Mouse (Mus musculus): Measurements from ENCODE around the gene Tmem240. TPM values are rescaled to one million over a fixed set of nuclear protein-coding genes. Genes with fewer than 3 reads are reported as not detected.
A peak's percentile ranks its signal among the peaks of the same experiment; 100 is the strongest.

The Tmem240 gene
- polyA plus RNA-seq, 1 experiment = 1.2 TPM

DNA sequence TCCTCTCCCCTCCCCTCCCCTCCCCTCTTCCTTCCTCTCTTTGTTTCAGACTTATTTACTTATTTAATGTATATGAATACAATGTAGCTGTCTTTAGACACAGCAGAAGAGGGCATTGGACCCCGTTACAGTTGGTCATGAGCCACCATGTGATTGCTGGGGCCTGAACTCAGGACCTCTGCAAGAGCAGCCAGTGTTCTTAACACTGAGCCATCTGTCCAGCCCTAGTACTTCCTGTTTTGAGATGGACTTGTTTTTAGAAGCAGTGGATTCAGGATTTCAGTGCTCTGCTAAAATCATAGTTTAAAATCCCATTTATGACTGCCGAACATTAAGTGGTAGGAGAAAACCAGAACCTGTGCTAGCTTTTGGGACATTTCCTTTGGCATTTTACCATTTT, 26.0 kb upstream of the Tmem240 start:
- Histone ChIP-seq H3ac (ENCODE audit: control insufficient read depth, insufficient read length) (no peak overlapping the region), H3K79me2 (ENCODE audit: control insufficient read depth, insufficient read depth) (peaks cover 84% of the 10 kb centered on the region), H3K4me2 (ENCODE audit: low read depth) (no peak overlapping the region), H3K27me3 (ENCODE audit: control insufficient read depth, insufficient read depth, insufficient read length) (no peaks in the 10 kb centered on the region), H3K4me3 (no peak overlapping the region), H3K36me3 (ENCODE audit: control insufficient read depth, insufficient read depth) (no peaks in the 10 kb centered on the region)
- no peak for TF ChIP-seq MAX (IDR thresholded peaks at IDR 0.05; ENCODE audit: low read depth)
- TF ChIP-seq REST (IDR thresholded peaks at IDR 0.05; ENCODE audit: insufficient read depth, insufficient read length) = no peak
- no peak for TF ChIP-seq TCF3 (IDR thresholded peaks at IDR 0.05; ENCODE audit: insufficient read length, low read depth)
- no peak for TF ChIP-seq TCF12 (IDR thresholded peaks at IDR 0.05; ENCODE audit: insufficient read depth, poor library complexity, severe bottlenecking)
- no peak for TF ChIP-seq POLR2AphosphoS2 (IDR thresholded peaks at IDR 0.05; ENCODE audit: insufficient read length, low read depth)
- TF ChIP-seq E2F4 (IDR thresholded peaks at IDR 0.05; ENCODE audit: insufficient read depth) = no peak
- no peak for TF ChIP-seq CEBPB (IDR thresholded peaks at IDR 0.05; ENCODE audit: insufficient read depth, poor library complexity, severe bottlenecking)
- TF ChIP-seq MYOG (IDR thresholded peaks at IDR 0.05; ENCODE audit: control insufficient read depth in 1 of 3, insufficient read depth in 1 of 3, insufficient read length in 2 of 3, low read depth in 2 of 3) = no peak
- TF ChIP-seq MYOD1 (IDR thresholded peaks at IDR 0.05; ENCODE audit: control insufficient read depth in 1 of 3, insufficient read length in 2 of 3, low read depth in 2 of 3) = no peak
- TF ChIP-seq SRF (IDR thresholded peaks at IDR 0.05; ENCODE audit: control insufficient read depth, insufficient read length, low read depth) = no peak
- TF ChIP-seq USF1 (IDR thresholded peaks at IDR 0.05; ENCODE audit: low read depth) = no peak
- TF ChIP-seq POLR2A (IDR thresholded peaks at IDR 0.05; ENCODE audit: insufficient read length, low read depth) = no peak

DNA sequence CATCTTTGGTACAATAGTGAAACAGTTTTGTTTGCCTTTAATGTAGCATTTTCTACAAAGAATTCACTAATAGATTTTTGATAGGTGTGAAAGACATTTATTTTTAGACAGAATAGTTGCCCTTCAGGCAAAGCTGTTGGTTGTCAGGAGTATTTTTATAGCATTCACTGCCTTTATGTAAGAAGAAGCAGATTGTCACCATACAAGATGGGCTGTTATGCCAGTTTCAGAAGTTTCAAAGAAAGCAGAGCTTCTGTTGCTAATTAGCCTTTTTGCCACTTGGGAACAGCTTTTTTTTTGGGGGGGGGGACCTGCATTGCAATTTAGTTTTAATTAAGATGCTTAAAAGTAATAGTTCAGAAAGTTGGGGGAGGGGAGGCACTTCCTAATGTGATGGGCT, 25.6 kb upstream of the Tmem240 start:
- H3K36me3 ChIP-seq (ENCODE audit: control insufficient read depth, insufficient read depth) = no peaks in the 10 kb centered on the region
- no peak overlapping the region for H3ac ChIP-seq (ENCODE audit: control insufficient read depth, insufficient read length)
- no peak for TF ChIP-seq CEBPB (IDR thresholded peaks at IDR 0.05; ENCODE audit: insufficient read depth, poor library complexity, severe bottlenecking)
- TF ChIP-seq TCF12 (IDR thresholded peaks at IDR 0.05; ENCODE audit: insufficient read depth, poor library complexity, severe bottlenecking) = no peak
- TF ChIP-seq POLR2AphosphoS2 (IDR thresholded peaks at IDR 0.05; ENCODE audit: insufficient read length, low read depth) = no peak
- no peak for TF ChIP-seq E2F4 (IDR thresholded peaks at IDR 0.05; ENCODE audit: insufficient read depth)
- no peak for TF ChIP-seq SRF (IDR thresholded peaks at IDR 0.05; ENCODE audit: control insufficient read depth, insufficient read length, low read depth)
- TF ChIP-seq POLR2A (IDR thresholded peaks at IDR 0.05; ENCODE audit: insufficient read length, low read depth) = no peak
- TF ChIP-seq MYOG (IDR thresholded peaks at IDR 0.05; ENCODE audit: control insufficient read depth in 1 of 3, insufficient read depth in 1 of 3, insufficient read length in 2 of 3, low read depth in 2 of 3) = no peak
- TF ChIP-seq TCF3 (IDR thresholded peaks at IDR 0.05; ENCODE audit: insufficient read length, low read depth) = no peak
- TF ChIP-seq USF1 (IDR thresholded peaks at IDR 0.05; ENCODE audit: low read depth) = no peak
- no peak for TF ChIP-seq REST (IDR thresholded peaks at IDR 0.05; ENCODE audit: insufficient read depth, insufficient read length)
- H3K79me2 ChIP-seq (ENCODE audit: control insufficient read depth, insufficient read depth) = peaks cover 88% of the 10 kb centered on the region
- H3K4me3 ChIP-seq = no peak overlapping the region
- H3K27me3 ChIP-seq (ENCODE audit: control insufficient read depth, insufficient read depth, insufficient read length) = no peaks in the 10 kb centered on the region
- H3K4me2 ChIP-seq (ENCODE audit: low read depth) = no peak overlapping the region

DNA sequence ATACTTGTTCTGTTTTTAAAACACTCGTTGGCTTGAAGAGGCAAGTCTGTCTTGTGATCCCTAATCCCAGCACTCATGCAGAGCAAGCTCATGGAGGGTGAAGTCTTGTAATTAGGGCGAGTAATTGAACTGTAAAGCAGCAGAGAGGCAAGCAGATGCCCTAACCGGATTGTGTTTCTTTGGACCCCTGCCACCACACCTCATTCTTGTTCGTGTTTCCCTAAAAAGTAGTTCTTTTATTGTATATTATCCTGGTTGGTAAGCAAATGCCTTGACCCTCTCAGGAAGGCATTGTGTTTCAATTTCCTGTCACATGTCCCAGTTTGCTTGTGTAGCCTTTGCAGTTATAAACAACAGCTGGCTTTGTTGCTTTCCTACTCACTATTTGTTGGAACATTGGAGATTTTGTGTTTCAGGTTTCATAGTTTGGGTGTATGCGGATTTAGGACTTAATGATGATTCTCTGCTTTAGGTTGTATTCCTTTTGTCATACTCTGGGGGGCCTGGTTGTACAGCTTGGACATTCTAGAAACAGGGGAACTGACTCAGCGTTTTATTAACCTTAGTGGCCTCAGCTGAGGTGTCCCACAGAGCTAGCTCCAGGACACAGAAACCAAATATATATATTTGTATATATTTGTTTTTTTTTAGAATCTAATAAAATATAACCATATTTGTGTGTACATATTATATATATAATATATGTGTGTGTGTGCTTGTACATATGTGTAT, 23.9 kb upstream of the Tmem240 start:
- Histone ChIP-seq H3K4me2 (ENCODE audit: low read depth) (peak overlapping the region; percentile 51), H3K36me3 (ENCODE audit: control insufficient read depth, insufficient read depth) (peaks cover 5% of the 10 kb centered on the region), H3K27me3 (ENCODE audit: control insufficient read depth, insufficient read depth, insufficient read length) (no peaks in the 10 kb centered on the region), H3ac (ENCODE audit: control insufficient read depth, insufficient read length) (no peak overlapping the region), H3K79me2 (ENCODE audit: control insufficient read depth, insufficient read depth) (peaks cover 95% of the 10 kb centered on the region), H3K4me3 (no peak overlapping the region)
- TF ChIP-seq USF1 (IDR thresholded peaks at IDR 0.05; ENCODE audit: low read depth) (peak; percentile 86), POLR2A (IDR thresholded peaks at IDR 0.05; ENCODE audit: insufficient read length, low read depth) (no peak)

DNA sequence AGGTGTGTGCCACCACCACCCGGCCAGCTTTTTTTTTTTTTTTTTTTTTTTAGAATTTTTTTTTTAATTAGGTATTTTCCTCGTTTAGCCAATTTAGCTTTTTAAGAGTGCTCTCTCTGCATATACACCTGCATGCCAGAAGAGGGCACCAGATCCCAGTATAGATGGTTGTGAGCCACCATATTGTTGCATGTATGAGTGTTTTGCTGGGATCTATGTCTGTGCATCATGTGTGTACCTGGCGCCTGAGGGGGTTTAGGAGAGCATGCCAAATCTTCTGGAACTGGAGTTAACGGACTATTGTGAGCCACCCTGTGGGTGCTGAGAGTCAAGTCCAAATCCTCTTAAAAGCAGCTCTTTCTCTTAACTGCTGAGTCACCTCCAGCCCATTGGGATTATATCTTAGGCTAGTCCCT, 12.9 kb upstream of the Tmem240 start:
- no peak for TF ChIP-seq MYOG (IDR thresholded peaks at IDR 0.05; ENCODE audit: control insufficient read depth in 1 of 3, insufficient read depth in 1 of 3, insufficient read length in 2 of 3, low read depth in 2 of 3)
- TF ChIP-seq SRF (IDR thresholded peaks at IDR 0.05; ENCODE audit: control insufficient read depth, insufficient read length, low read depth) = no peak
- H3K4me2 ChIP-seq (ENCODE audit: low read depth) = no peak overlapping the region
- no peak overlapping the region for H3K4me3 ChIP-seq
- no peaks in the 10 kb centered on the region for H3K27me3 ChIP-seq (ENCODE audit: control insufficient read depth, insufficient read depth, insufficient read length)
- peaks cover 14% of the 10 kb centered on the region for H3K36me3 ChIP-seq (ENCODE audit: control insufficient read depth, insufficient read depth)
- no peak overlapping the region for H3ac ChIP-seq (ENCODE audit: control insufficient read depth, insufficient read length)
- H3K79me2 ChIP-seq (ENCODE audit: control insufficient read depth, insufficient read depth) = no peaks in the 10 kb centered on the region

DNA sequence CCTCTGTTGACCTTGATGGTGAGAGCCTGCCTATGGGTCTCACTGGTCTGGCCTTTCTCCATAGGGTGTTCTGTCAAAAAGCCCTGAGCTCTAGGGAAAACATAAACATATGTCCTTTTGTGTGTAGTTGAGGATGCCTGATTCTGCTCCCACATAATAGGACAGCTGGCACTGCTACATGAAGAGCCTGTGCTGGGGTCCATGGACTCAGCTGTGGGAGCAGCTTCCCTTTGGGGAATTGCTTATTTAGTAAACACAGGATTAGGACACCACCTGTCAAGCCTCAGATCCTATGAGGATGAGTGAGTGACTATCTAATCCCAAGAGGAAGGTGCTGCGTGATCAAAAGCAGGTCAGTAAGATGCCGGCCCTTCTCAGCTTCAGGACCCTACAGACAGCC, 6.6 kb upstream of the Tmem240 start:
- Histone ChIP-seq H3K79me2 (ENCODE audit: control insufficient read depth, insufficient read depth) (peaks cover 14% of the 10 kb centered on the region), H3K4me2 (ENCODE audit: low read depth) (no peak overlapping the region), H3K36me3 (ENCODE audit: control insufficient read depth, insufficient read depth) (peaks cover 20% of the 10 kb centered on the region), H3ac (ENCODE audit: control insufficient read depth, insufficient read length) (no peak overlapping the region), H3K4me3 (no peak overlapping the region), H3K27me3 (ENCODE audit: control insufficient read depth, insufficient read depth, insufficient read length) (no peaks in the 10 kb centered on the region)
- peak; percentile 47 for TF ChIP-seq POLR2AphosphoS2 (IDR thresholded peaks at IDR 0.05; ENCODE audit: insufficient read length, low read depth)
- no peak for TF ChIP-seq USF1 (IDR thresholded peaks at IDR 0.05; ENCODE audit: low read depth)
- no peak for TF ChIP-seq TCF3 (IDR thresholded peaks at IDR 0.05; ENCODE audit: insufficient read length, low read depth)
- no peak for TF ChIP-seq SRF (IDR thresholded peaks at IDR 0.05; ENCODE audit: control insufficient read depth, insufficient read length, low read depth)
- TF ChIP-seq MAX (IDR thresholded peaks at IDR 0.05; ENCODE audit: low read depth) = no peak
